Mouse (Mus musculus) stomach, postnatal 0 days (tissue): ENCODE data around the gene Fgfr2.

Source experiments
- CTCF ChIP-seq: IDR thresholded peaks from 2 replicates; pipeline ENCODE4 v1.5.1; 2016; ENCODE audit warnings: antibody characterized with exemption, low read depth, mild to moderate bottlenecking, moderate library complexity
- EP300 ChIP-seq: optimal IDR thresholded peaks from 2 replicates; pipeline ENCODE3; 2016; ENCODE audit warnings: antibody characterized with exemption

- TF ChIP-seq CTCF, result no peak
- no peak for TF ChIP-seq EP300
These were observed 50.0 kb downstream of the Fgfr2 start for GRCm38 (mm10) chr7:133073147-133073651.
